In the genomic region with DNA sequence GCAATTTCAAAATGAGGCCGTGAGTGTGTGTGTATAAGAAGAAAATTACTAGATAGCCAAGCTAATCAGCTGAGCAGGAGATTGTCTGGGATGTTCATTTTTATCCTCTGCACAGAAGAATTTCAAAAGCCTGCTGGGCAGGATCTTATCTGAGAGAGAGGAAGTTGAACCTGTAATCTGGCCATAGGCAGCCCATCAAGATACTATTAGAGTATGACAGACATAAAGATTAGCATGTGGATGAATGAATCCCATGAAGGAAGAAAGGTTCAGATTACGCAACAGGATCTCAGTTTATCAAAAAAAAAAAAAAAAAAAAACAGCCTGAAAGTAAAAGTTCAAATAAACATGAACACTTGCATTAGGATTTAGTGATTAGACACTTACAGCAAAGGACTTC, we compare ENCODE assay signal across 26 mouse cellular contexts.
"Had no signal": no experiment of that assay in that cellular context is flagged by ENCODE, and none has a peak within 500 bp of the region (broad histone marks: within the 10 kb centered on the region; RNA-seq: fewer than 3 reads in every experiment).

No protein-coding gene starts in this region.

- H3K4me3 ChIP-seq: gastrocnemius, adult 2 months; heart, embryonic 10.5 days; heart, embryonic 12.5 days; hindbrain, embryonic 10.5 days; hindbrain, embryonic 12.5 days; kidney, embryonic 15.5 days; layer of hippocampus, adult 2 months; left cerebral cortex, adult 2 months; limb, embryonic 13.5 days; limb, embryonic 15.5 days; liver, embryonic 12.5 days had no signal

- H3K27me3 ChIP-seq: heart, embryonic 12.5 days; hindbrain, embryonic 12.5 days; kidney, embryonic 15.5 days; limb, embryonic 13.5 days; limb, embryonic 15.5 days; liver, embryonic 12.5 days had no signal

- DNase-seq: gastrocnemius, adult 2 months; gastrocnemius, postnatal 10 days; gastrocnemius, postnatal 25 days; heart, adult 18-20 months; heart, postnatal 10 days; heart, postnatal 4 days; kidney, adult 11 months; kidney, adult 2 months; kidney, adult 9 months; kidney, postnatal 25 days; kidney, postnatal 4 days had no signal

- H3K36me3 ChIP-seq: heart, embryonic 10.5 days; heart, embryonic 12.5 days; hindbrain, embryonic 10.5 days; hindbrain, embryonic 12.5 days; kidney, embryonic 15.5 days; limb, embryonic 13.5 days; limb, embryonic 15.5 days; liver, embryonic 12.5 days had no signal

- H3K27ac ChIP-seq: gastrocnemius, adult 2 months; heart, embryonic 10.5 days; hindbrain, embryonic 10.5 days; hindbrain, embryonic 12.5 days; hindbrain, embryonic 14.5 days; kidney, embryonic 15.5 days; kidney, postnatal 0 days; layer of hippocampus, adult 2 months; left cerebral cortex, adult 2 months; limb, embryonic 13.5 days; limb, embryonic 15.5 days; liver, embryonic 12.5 days; liver, embryonic 14.5 days had no signal

- H3K9ac ChIP-seq: heart, embryonic 12.5 days; hindbrain, embryonic 12.5 days; hindbrain, embryonic 14.5 days; kidney, embryonic 15.5 days; limb, embryonic 13.5 days; limb, embryonic 15.5 days; liver, embryonic 12.5 days; liver, embryonic 14.5 days had no signal

- H3K4me2 ChIP-seq: heart, embryonic 12.5 days; hindbrain, embryonic 12.5 days; hindbrain, embryonic 14.5 days; kidney, embryonic 15.5 days; limb, embryonic 13.5 days; limb, embryonic 15.5 days; liver, embryonic 12.5 days had no signal

- H3K4me1 ChIP-seq: heart, embryonic 12.5 days; hindbrain, embryonic 10.5 days; hindbrain, embryonic 12.5 days; kidney, embryonic 15.5 days; limb, embryonic 13.5 days; limb, embryonic 15.5 days; liver, embryonic 12.5 days had no signal

- ATAC-seq: hindbrain, embryonic 16.5 days; inflammation-experienced regulatory T-cells, adult 6 months; liver, embryonic 12.5 days had no signal

- H3K9me3 ChIP-seq: heart, embryonic 10.5 days; heart, embryonic 12.5 days; hindbrain, embryonic 10.5 days; hindbrain, embryonic 12.5 days; kidney, embryonic 15.5 days; limb, embryonic 13.5 days; limb, embryonic 15.5 days; liver, embryonic 12.5 days had no signal
